Mouse (Mus musculus) brown adipose tissue, adult 24 weeks (tissue): ENCODE results near the gene Eps15. TPM values are rescaled to one million over a fixed set of nuclear protein-coding genes. Genes with fewer than 3 reads are reported as not detected.

Experiments used
- H3K27ac ChIP-seq: fragments of 200-500 bp; replicated peaks from 2 replicates; pipeline ENCODE4 v1.5.1; 2012; ENCODE audit warnings: low read depth, mild to moderate bottlenecking, low read length
- H3K4me1 ChIP-seq: fragments of 200-500 bp; 2 replicates; pipeline ENCODE4 v1.6.1; 2012; ENCODE audit warnings: low read length, mixed read lengths; ENCODE audit not compliant: control insufficient read depth, insufficient read depth, insufficient read length
- H3K4me3 ChIP-seq: fragments of 200-500 bp; 2 replicates; pipeline ENCODE4 v1.5.1; 2012; ENCODE audit warnings: low read depth, mild to moderate bottlenecking, low read length, moderate library complexity; ENCODE audit not compliant: insufficient read depth
- polyA plus RNA-seq: library from polyadenylated mRNA; stranded (reverse); fragments of >200 nt; gene quantifications from 2 replicates; pipeline ENCODE4 v1.2.4, GENCODE M21; 2012; ENCODE audit not compliant: missing spikeins, insufficient read depth, insufficient read length

Gene Eps15
- polyA plus RNA-seq, 1 experiment: 35.0 TPM

GRCm38 (mm10) chr4:109255727-109256417, 24.2 kb upstream of the Eps15 start:
- Histone ChIP-seq H3K4me3 (no peak overlapping the region), H3K27ac (no peak overlapping the region), H3K4me1 (no peaks in the 10 kb centered on the region)

- H3K27ac ChIP-seq: no peak overlapping the region
- H3K4me1 ChIP-seq: no peaks in the 10 kb centered on the region
- no peak overlapping the region for H3K4me3 ChIP-seq
These were observed 23.3 kb upstream of the Eps15 start for GRCm38 (mm10) chr4:109256791-109257190.

GRCm38 (mm10) chr4:109257639-109258038, 22.4 kb upstream of the Eps15 start:
- Histone ChIP-seq H3K4me1 (no peaks in the 10 kb centered on the region), H3K27ac (no peak overlapping the region), H3K4me3 (no peak overlapping the region)

- H3K27ac ChIP-seq: no peak overlapping the region
- no peak overlapping the region for H3K4me3 ChIP-seq
- H3K4me1 ChIP-seq: no peaks in the 10 kb centered on the region
These were observed 18.0 kb upstream of the Eps15 start for GRCm38 (mm10) chr4:109262068-109262467.

- no peaks in the 10 kb centered on the region for H3K4me1 ChIP-seq
- H3K27ac ChIP-seq: no peak overlapping the region
- no peak overlapping the region for H3K4me3 ChIP-seq
These were observed 14.0 kb upstream of the Eps15 start for GRCm38 (mm10) chr4:109266056-109266455.

- Histone ChIP-seq H3K27ac (no peak overlapping the region), H3K4me3 (no peak overlapping the region), H3K4me1 (no peaks in the 10 kb centered on the region)
These were observed 13.3 kb upstream of the Eps15 start for GRCm38 (mm10) chr4:109266744-109267143.

- no peaks in the 10 kb centered on the region for H3K4me1 ChIP-seq
- no peak overlapping the region for H3K4me3 ChIP-seq
- H3K27ac ChIP-seq: no peak overlapping the region
These were observed 12.6 kb upstream of the Eps15 start for GRCm38 (mm10) chr4:109267452-109267851.

GRCm38 (mm10) chr4:109268903-109269302, 11.2 kb upstream of the Eps15 start:
- H3K4me1 ChIP-seq: no peaks in the 10 kb centered on the region
- no peak overlapping the region for H3K4me3 ChIP-seq
- no peak overlapping the region for H3K27ac ChIP-seq

- Histone ChIP-seq H3K4me3 (no peak overlapping the region), H3K27ac (no peak overlapping the region; the same call in 1 of the 2 replicates), H3K4me1 (no peaks in the 10 kb centered on the region)
These were observed 8.3 kb upstream of the Eps15 start for GRCm38 (mm10) chr4:109271803-109272202.

- peak overlapping the region; percentile 55; the same call in 1 of the 2 replicates for H3K27ac ChIP-seq
- H3K4me1 ChIP-seq: no peaks in the 10 kb centered on the region
- no peak overlapping the region for H3K4me3 ChIP-seq
These were observed 6.4 kb upstream of the Eps15 start for GRCm38 (mm10) chr4:109273586-109274240.

GRCm38 (mm10) chr4:109280459-109281160, 542 bp downstream of the Eps15 start:
- Histone ChIP-seq H3K27ac (peak overlapping the region; percentile 45; the same call in 1 of the 2 replicates), H3K4me3 (peak overlapping the region; percentile 88), H3K4me1 (peaks cover 8% of the 10 kb centered on the region; the same call in 1 of the 2 replicates)

- Histone ChIP-seq H3K27ac (peak overlapping the region; percentile 45; the same call in 1 of the 2 replicates), H3K4me3 (peak overlapping the region; percentile 88), H3K4me1 (peaks cover 8% of the 10 kb centered on the region; the same call in 1 of the 2 replicates)
These were observed 1.1 kb downstream of the Eps15 start for GRCm38 (mm10) chr4:109281161-109281560.

GRCm38 (mm10) chr4:109281946-109282345, 1.9 kb downstream of the Eps15 start:
- H3K4me3 ChIP-seq: peak overlapping the region; percentile 18; the same call in 1 of the 2 replicates
- H3K27ac ChIP-seq: no peak overlapping the region
- peaks cover 8% of the 10 kb centered on the region; the same call in 1 of the 2 replicates for H3K4me1 ChIP-seq

GRCm38 (mm10) chr4:109294629-109295028, 14.6 kb downstream of the Eps15 start:
- peaks cover 4% of the 10 kb centered on the region; the same call in 1 of the 2 replicates for H3K4me1 ChIP-seq
- H3K27ac ChIP-seq: no peak overlapping the region
- no peak overlapping the region for H3K4me3 ChIP-seq

GRCm38 (mm10) chr4:109296510-109296909, 16.4 kb downstream of the Eps15 start:
- Histone ChIP-seq H3K27ac (no peak overlapping the region), H3K4me3 (no peak overlapping the region), H3K4me1 (peaks cover 4% of the 10 kb centered on the region; the same call in 1 of the 2 replicates)
